Mouse (Mus musculus): ENCODE data around the gene Lrrc8c. TPM values are rescaled to one million over a fixed set of nuclear protein-coding genes. Genes with fewer than 3 reads are reported as not detected.
A peak's percentile ranks its signal among the peaks of the same experiment; 100 is the strongest.

The Lrrc8c gene
- polyA plus RNA-seq, 1 experiment from 2014 or later, result 14.2 TPM

- no peak for DNase-seq (ENCODE audit: low spot score)
- H3K9me3 ChIP-seq (replicated peaks), result no peaks in the 10 kb centered on the region
- no peaks in the 10 kb centered on the region for H3K36me3 ChIP-seq
- 23% methylated on average over 7 of the region's 7 CpGs for WGBS
- H3K4me3 ChIP-seq, result peak overlapping the region; percentile 81
- 0 out of 2 replicates have a peak overlapping the region, but pooled peaks have one; percentile 92 for H3K27ac ChIP-seq
- peaks cover 48% of the 10 kb centered on the region for H3K4me1 ChIP-seq
- H3K27me3 ChIP-seq (ENCODE audit: low read depth, poor library complexity, severe bottlenecking), result peaks cover 12% of the 10 kb centered on the region
These were observed 1.1 kb upstream of the Lrrc8c start for GRCm38 (mm10) chr5:105517992-105518625.

GRCm38 (mm10) chr5:105518626-105519095 is 527 bp upstream of the Lrrc8c start:
- Histone ChIP-seq H3K9me3 (replicated peaks) (no peaks in the 10 kb centered on the region), H3K4me3 (peak overlapping the region; percentile 81), H3K27ac (peak overlapping the region; percentile 92), H3K4me1 (peaks cover 48% of the 10 kb centered on the region), H3K27me3 (ENCODE audit: low read depth, poor library complexity, severe bottlenecking) (peaks cover 12% of the 10 kb centered on the region), H3K36me3 (no peaks in the 10 kb centered on the region)
- no peak for DNase-seq (ENCODE audit: low spot score)
- 4% methylated on average over 16 of the region's 16 CpGs for WGBS

- WGBS, result 11% methylated on average over 5 of the region's 5 CpGs
- Histone ChIP-seq H3K4me1 (peaks cover 46% of the 10 kb centered on the region), H3K4me3 (peak overlapping the region; percentile 81), H3K9me3 (replicated peaks) (no peaks in the 10 kb centered on the region), H3K27me3 (ENCODE audit: low read depth, poor library complexity, severe bottlenecking) (peaks cover 12% of the 10 kb centered on the region), H3K27ac (peak overlapping the region; percentile 92), H3K36me3 (no peaks in the 10 kb centered on the region)
- DNase-seq (ENCODE audit: low spot score), result no peak
These were observed 750 bp downstream of the Lrrc8c start for GRCm38 (mm10) chr5:105519976-105520300.

- H3K4me1 ChIP-seq, result peaks cover 41% of the 10 kb centered on the region
- H3K27me3 ChIP-seq (ENCODE audit: low read depth, poor library complexity, severe bottlenecking), result peaks cover 12% of the 10 kb centered on the region
- peak overlapping the region; percentile 92; the same call in 1 of the 2 replicates for H3K27ac ChIP-seq
- peak overlapping the region; percentile 81 for H3K4me3 ChIP-seq
- no peaks in the 10 kb centered on the region for H3K9me3 ChIP-seq (replicated peaks)
- WGBS, result 75% methylated on average over 9 of the region's 9 CpGs
- no peak for DNase-seq (ENCODE audit: low spot score)
- H3K36me3 ChIP-seq, result no peaks in the 10 kb centered on the region
These were observed 1.3 kb downstream of the Lrrc8c start for GRCm38 (mm10) chr5:105520442-105520965.

- Histone ChIP-seq H3K9me3 (replicated peaks) (no peaks in the 10 kb centered on the region), H3K36me3 (no peaks in the 10 kb centered on the region), H3K27ac (no peak overlapping the region), H3K27me3 (ENCODE audit: low read depth, poor library complexity, severe bottlenecking) (peaks cover 4% of the 10 kb centered on the region; the same call in 1 of the 2 replicates), H3K4me1 (peaks cover 22% of the 10 kb centered on the region), H3K4me3 (no peak overlapping the region)
- no peak for DNase-seq (ENCODE audit: low spot score)
- WGBS, result 75% methylated on average over 3 of the region's 3 CpGs
These were observed 4.3 kb downstream of the Lrrc8c start for GRCm38 (mm10) chr5:105523452-105523851.

GRCm38 (mm10) chr5:105525004-105525403 is 5.8 kb downstream of the Lrrc8c start:
- peaks cover 8% of the 10 kb centered on the region for H3K4me1 ChIP-seq
- no peak overlapping the region for H3K27ac ChIP-seq
- H3K36me3 ChIP-seq, result no peaks in the 10 kb centered on the region
- H3K4me3 ChIP-seq, result no peak overlapping the region
- WGBS, result 92% methylated on average over 12 of the region's 12 CpGs
- no peak for DNase-seq (ENCODE audit: low spot score)
- H3K27me3 ChIP-seq (ENCODE audit: low read depth, poor library complexity, severe bottlenecking), result no peaks in the 10 kb centered on the region
- H3K9me3 ChIP-seq (replicated peaks), result no peaks in the 10 kb centered on the region

- Histone ChIP-seq H3K27me3 (ENCODE audit: low read depth, poor library complexity, severe bottlenecking) (no peaks in the 10 kb centered on the region), H3K9me3 (replicated peaks) (no peaks in the 10 kb centered on the region), H3K4me3 (no peak overlapping the region), H3K27ac (no peak overlapping the region), H3K36me3 (no peaks in the 10 kb centered on the region), H3K4me1 (no peaks in the 10 kb centered on the region)
- WGBS, result 91% methylated on average over 4 of the region's 4 CpGs
- DNase-seq (ENCODE audit: low spot score), result no peak
These were observed 7.0 kb downstream of the Lrrc8c start for GRCm38 (mm10) chr5:105526107-105526645.

GRCm38 (mm10) chr5:105526766-105527165 is 7.6 kb downstream of the Lrrc8c start:
- Histone ChIP-seq H3K27ac (no peak overlapping the region), H3K27me3 (ENCODE audit: low read depth, poor library complexity, severe bottlenecking) (no peaks in the 10 kb centered on the region), H3K36me3 (no peaks in the 10 kb centered on the region), H3K4me3 (no peak overlapping the region), H3K9me3 (replicated peaks) (no peaks in the 10 kb centered on the region), H3K4me1 (no peaks in the 10 kb centered on the region)
- WGBS, result 94% methylated on average over 9 of the region's 9 CpGs
- no peak for DNase-seq (ENCODE audit: low spot score)

- H3K27ac ChIP-seq, result no peak overlapping the region
- H3K36me3 ChIP-seq, result no peaks in the 10 kb centered on the region
- DNase-seq (ENCODE audit: low spot score), result no peak
- WGBS, result 90% methylated on average over 23 of the region's 23 CpGs
- H3K9me3 ChIP-seq (replicated peaks), result no peaks in the 10 kb centered on the region
- H3K27me3 ChIP-seq (ENCODE audit: low read depth, poor library complexity, severe bottlenecking), result no peaks in the 10 kb centered on the region
- H3K4me1 ChIP-seq, result no peaks in the 10 kb centered on the region
- H3K4me3 ChIP-seq, result no peak overlapping the region
These were observed 8.5 kb downstream of the Lrrc8c start for GRCm38 (mm10) chr5:105527477-105528331.

- Histone ChIP-seq H3K36me3 (no peaks in the 10 kb centered on the region), H3K9me3 (replicated peaks) (no peaks in the 10 kb centered on the region), H3K4me1 (no peaks in the 10 kb centered on the region), H3K27me3 (ENCODE audit: low read depth, poor library complexity, severe bottlenecking) (no peaks in the 10 kb centered on the region), H3K27ac (no peak overlapping the region), H3K4me3 (no peak overlapping the region)
- 91% methylated on average over 6 of the region's 6 CpGs for WGBS
- no peak for DNase-seq (ENCODE audit: low spot score)
These were observed 11.4 kb downstream of the Lrrc8c start for GRCm38 (mm10) chr5:105530576-105530975.

GRCm38 (mm10) chr5:105535186-105535585 is 16.0 kb downstream of the Lrrc8c start:
- Histone ChIP-seq H3K9me3 (replicated peaks) (no peaks in the 10 kb centered on the region), H3K4me3 (no peak overlapping the region), H3K27me3 (ENCODE audit: low read depth, poor library complexity, severe bottlenecking) (no peaks in the 10 kb centered on the region), H3K27ac (no peak overlapping the region), H3K36me3 (no peaks in the 10 kb centered on the region), H3K4me1 (no peaks in the 10 kb centered on the region)
- WGBS, result 93% methylated on average over 3 of the region's 3 CpGs
- DNase-seq (ENCODE audit: low spot score), result no peak

GRCm38 (mm10) chr5:105536172-105536571 is 17.0 kb downstream of the Lrrc8c start:
- Histone ChIP-seq H3K36me3 (no peaks in the 10 kb centered on the region), H3K27me3 (ENCODE audit: low read depth, poor library complexity, severe bottlenecking) (no peaks in the 10 kb centered on the region), H3K9me3 (replicated peaks) (no peaks in the 10 kb centered on the region), H3K27ac (no peak overlapping the region), H3K4me3 (no peak overlapping the region), H3K4me1 (no peaks in the 10 kb centered on the region)
- DNase-seq (ENCODE audit: low spot score), result no peak
- WGBS, result 95% methylated on average over 2 of the region's 2 CpGs
